In the genomic region with DNA sequence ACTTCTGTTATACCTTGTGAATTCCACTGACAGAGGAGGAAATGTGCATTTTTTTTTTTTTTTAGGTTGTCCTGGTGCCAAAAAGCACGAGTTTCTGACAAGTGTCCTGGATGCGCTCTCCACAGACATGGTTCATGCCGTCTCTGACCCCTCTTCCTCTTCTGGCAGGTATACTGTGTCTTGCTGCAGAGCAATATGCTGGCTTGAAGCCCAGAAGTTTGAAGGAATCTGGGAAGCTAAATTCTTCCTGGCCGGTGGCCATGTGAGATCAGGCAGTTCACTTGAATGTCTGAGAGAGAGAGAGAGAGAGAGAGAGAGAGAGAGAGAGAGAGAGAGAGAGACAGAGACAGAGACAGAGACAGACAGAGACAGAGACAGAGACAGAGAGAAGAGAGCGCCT, we compare ENCODE assay signal across 8 mouse cellular contexts.
DNase-seq lines count a peak whose midpoint lies in the region; TF ChIP-seq lines count a peak whose summit lies in the region.

No protein-coding gene starts in this region.

- no peak overlapping the region for H3K27ac ChIP-seq in gastrocnemius, adult 2 months

- 25% methylated on average over 5 of the region's 5 CpGs for whole genome bisulfite sequencing in lung, adult 2 months

- H3K4me1 ChIP-seq in lung, adult 2 months (ENCODE audit: control insufficient read depth, insufficient read depth, low read length) = no peaks in the 10 kb centered on the region

- peak; percentile 31 to 35 for DNase-seq in lung, adult 18-20 months
- DNase-seq in lung, adult 2 months = no peak
- DNase-seq in gastrocnemius, adult 2 months = peak; percentile 69
- DNase-seq in kidney, adult 8-10 months = peak; percentile 84 to 88
- peak; percentile 62 for DNase-seq in ovary, postnatal 14 days (ENCODE audit: low spot score)
- DNase-seq in embryo, embryonic 10.5 days (ENCODE audit: low spot score) = no peak
- no peak for DNase-seq in thymus, postnatal 10 days (ENCODE audit: low spot score in 2 of 2)
- no peak for DNase-seq in layer of hippocampus, postnatal 14 days (ENCODE audit: low spot score in 2 of 2)

- no peak overlapping the region for H3K4me3 ChIP-seq in lung, adult 2 months (replicated peaks; ENCODE audit: extremely low read depth, low read depth, low read length)
- H3K4me3 ChIP-seq in gastrocnemius, adult 2 months = no peak overlapping the region

- intact Hi-C loops in gastrocnemius, adult 2 months (cut with DNase I) = no loop called here

- no peak for TF ChIP-seq POLR2A in lung, adult 2 months (IDR thresholded peaks at IDR 0.05; ENCODE audit: borderline replicate concordance, extremely low read depth, low read depth, low read length)

- no peak for TF ChIP-seq CTCF in lung, adult 2 months (IDR thresholded peaks at IDR 0.05; ENCODE audit: insufficient read depth, low read length)
- no peak for TF ChIP-seq CTCF in gastrocnemius, adult 2 months (IDR thresholded peaks at IDR 0.05)

Comparison
In these comparisons a context has a peak if more than half of its experiments do, and no peak if none do; other contexts are left out.
1. DNase-seq: peak in lung, adult 18-20 months (2 of 2), gastrocnemius, adult 2 months (single experiment), kidney, adult 8-10 months (2 of 2) and ovary, postnatal 14 days (single experiment); none in lung, adult 2 months (single experiment), embryo, embryonic 10.5 days (single experiment), thymus, postnatal 10 days (0 of 2) and layer of hippocampus, postnatal 14 days (0 of 2).